Mouse (Mus musculus) C2C12 (cell line): ENCODE measurements around the gene Rrp8. TPM values are rescaled to one million over a fixed set of nuclear protein-coding genes. Genes with fewer than 3 reads are reported as not detected.

Source experiments
- H3K27me3 ChIP-seq: one replicate; pipeline ENCODE4 v1.6.1; 2011; ENCODE audit not compliant: control insufficient read depth, insufficient read depth, insufficient read length
- H3K36me3 ChIP-seq: one replicate; pipeline ENCODE4 v1.6.1; 2011; ENCODE audit not compliant: control insufficient read depth, insufficient read depth
- H3K4me3 ChIP-seq: one replicate; pipeline ENCODE4 v1.5.1; 2011; ENCODE audit warnings: mild to moderate bottlenecking, control low read depth; ENCODE audit not compliant: poor library complexity, insufficient read depth, severe bottlenecking
- H3K79me2 ChIP-seq: one replicate; pipeline ENCODE4 v1.6.1; 2011; ENCODE audit not compliant: control insufficient read depth, insufficient read depth
- H3K79me3 ChIP-seq: one replicate; pipeline ENCODE4 v1.6.1; 2011; ENCODE audit warnings: low read depth, control low read depth
- H3ac ChIP-seq: one replicate; pipeline ENCODE3; 2011; ENCODE audit warnings: low read depth; ENCODE audit not compliant: control insufficient read depth, insufficient read length
- CEBPB ChIP-seq: IDR thresholded peaks from one replicate; pipeline ENCODE4 v1.6.1; 2011; ENCODE audit warnings: low read depth, mild to moderate bottlenecking, control low read depth, moderate library complexity
- CTCF ChIP-seq: IDR thresholded peaks from one replicate; pipeline ENCODE4 v1.5.1; 2011; ENCODE audit not compliant: control insufficient read depth, insufficient read depth, insufficient read length
- FOSL1 ChIP-seq: IDR thresholded peaks from one replicate; pipeline ENCODE4 v1.8.0; 2011; ENCODE audit warnings: mild to moderate bottlenecking, low read length; ENCODE audit not compliant: poor library complexity, insufficient read depth, severe bottlenecking
- MAX ChIP-seq: IDR thresholded peaks from one replicate; pipeline ENCODE4 v1.6.1; 2011; ENCODE audit warnings: mild to moderate bottlenecking, control low read depth
- MYOD1 ChIP-seq: IDR thresholded peaks from one replicate; pipeline ENCODE4 v1.6.1; 2011; ENCODE audit warnings: low read depth; ENCODE audit not compliant: control insufficient read depth, insufficient read length
- MYOG ChIP-seq: IDR thresholded peaks from one replicate; pipeline ENCODE4 v1.6.1; 2011; ENCODE audit not compliant: control insufficient read depth, insufficient read length; ENCODE audit errors: extremely low read depth
- USF1 ChIP-seq: IDR thresholded peaks from one replicate; pipeline ENCODE4 v1.6.1; 2011; ENCODE audit warnings: low read depth, mild to moderate bottlenecking, control low read depth, moderate library complexity
- long read RNA-seq, 2 experiments: library from polyadenylated mRNA; unstranded; transcript quantifications; one replicate each; pipeline ENCODE4 v2.0.0; 2019 to 2020
- polyA plus RNA-seq: library from polyadenylated mRNA; unstranded; fragments of >200 nt; fragmentation: generic; extraction: Trizol; gene quantifications from one replicate; pipeline ENCODE4 v1.2.1, GENCODE M21; 2012; ENCODE audit warnings: missing spikeins

The Rrp8 gene
- polyA plus RNA-seq: 35.8 TPM
- long read RNA-seq, experiment 1, transcript Rrp8-201 (7 exons, 3,053 nt): major isoform, 11 of 18 reads
- long read RNA-seq, experiment 1, partial matches to known transcripts: 3 of 18 reads
- long read RNA-seq, experiment 1, other reads (novel, unspliced or antisense): 4 of 18 reads
- long read RNA-seq, experiment 2, transcript Rrp8-201 (7 exons, 3,053 nt): major isoform, 435 of 484 reads
- long read RNA-seq, experiment 2, partial matches to known transcripts: 8 of 484 reads
- long read RNA-seq, experiment 2, other reads (novel, unspliced or antisense): 39 of 484 reads

- H3K27me3 ChIP-seq: no peaks in the 10 kb centered on the region
- peaks cover 51% of the 10 kb centered on the region for H3K79me3 ChIP-seq
- TF ChIP-seq MYOG: no peak
- H3K79me2 ChIP-seq: peaks cover 85% of the 10 kb centered on the region
- peak within 1 kb of the TSS; percentile 71 for H3K4me3 ChIP-seq
- peaks cover 49% of the 10 kb centered on the region for H3K36me3 ChIP-seq
- H3ac ChIP-seq: peak within 1 kb of the TSS; percentile 95
These were observed at the start of gene Rrp8 for GRCm38 (mm10) chr7:105736911-105737521. Gene Rrp8 (minus strand): TSS chr7:105737385.

DNA sequence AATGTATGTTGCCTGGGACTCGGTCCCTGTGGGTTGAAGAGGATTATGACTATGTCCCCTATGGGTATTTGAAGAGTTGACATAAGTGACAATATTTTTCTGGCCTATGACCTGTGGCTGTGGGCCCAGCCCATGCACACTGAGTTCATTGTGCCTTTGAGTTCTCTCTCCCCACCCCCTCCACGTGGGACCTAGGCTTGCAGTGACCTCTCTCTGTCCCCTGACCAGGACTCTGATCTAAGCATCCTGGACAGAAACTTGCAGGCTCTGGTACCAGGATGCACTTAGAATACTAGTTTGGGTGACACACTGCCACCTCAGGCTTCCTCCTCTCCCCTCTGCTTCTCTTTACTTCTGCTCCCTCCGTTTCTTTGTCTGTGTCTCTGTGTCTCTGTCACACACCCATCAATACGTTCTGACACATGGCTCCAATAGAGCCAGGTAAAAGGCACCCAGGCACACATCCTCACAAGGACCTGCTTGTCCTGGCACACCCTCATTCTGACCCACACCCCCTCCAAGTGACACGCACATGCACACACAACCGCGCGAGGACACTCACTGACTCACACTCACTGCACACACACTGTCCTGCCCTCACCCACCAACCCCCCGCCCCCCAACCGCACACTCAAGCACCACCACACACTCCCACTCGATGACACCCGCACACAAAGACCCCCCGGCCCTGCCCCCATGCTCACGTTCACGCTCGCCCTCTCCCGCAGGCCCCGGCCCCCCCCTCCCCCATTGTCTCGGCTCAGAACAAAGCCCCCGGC lies 49.5 kb upstream of the Rrp8 start:
- no peaks in the 10 kb centered on the region for H3K79me3 ChIP-seq
- no peaks in the 10 kb centered on the region for H3K79me2 ChIP-seq
- no peak overlapping the region for H3K4me3 ChIP-seq
- peaks cover 6% of the 10 kb centered on the region for H3K27me3 ChIP-seq
- no peak overlapping the region for H3ac ChIP-seq
- no peak for TF ChIP-seq FOSL1
- TF ChIP-seq CTCF: no peak
- TF ChIP-seq CEBPB: no peak
- TF ChIP-seq USF1: no peak
- TF ChIP-seq MYOG: no peak
- TF ChIP-seq MAX: no peak
- no peak for TF ChIP-seq MYOD1
- no peaks in the 10 kb centered on the region for H3K36me3 ChIP-seq

DNA sequence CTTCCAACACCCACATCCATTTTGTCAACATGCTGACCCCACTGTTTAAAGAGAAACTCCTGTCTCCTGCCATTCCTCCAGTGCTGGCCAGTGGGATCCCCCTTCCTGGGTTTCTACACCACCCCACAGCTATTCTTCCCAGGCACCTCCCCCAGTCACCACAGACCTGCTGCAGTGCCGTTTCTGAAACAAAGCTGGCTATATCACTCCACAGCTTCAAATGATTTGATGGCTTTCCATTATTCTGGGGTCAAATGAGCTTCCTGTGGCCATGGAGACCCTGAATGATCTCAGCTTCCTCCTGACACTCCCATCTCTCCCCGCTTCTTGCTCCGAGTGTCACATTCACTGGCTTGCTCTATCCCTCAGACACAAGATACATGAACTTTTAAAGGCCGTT lies 47.4 kb upstream of the Rrp8 start:
- H3ac ChIP-seq: no peak overlapping the region
- H3K4me3 ChIP-seq: no peak overlapping the region
- no peaks in the 10 kb centered on the region for H3K79me2 ChIP-seq
- no peaks in the 10 kb centered on the region for H3K36me3 ChIP-seq
- no peak for TF ChIP-seq USF1
- TF ChIP-seq FOSL1: no peak
- TF ChIP-seq CEBPB: no peak
- no peak for TF ChIP-seq MYOD1
- TF ChIP-seq CTCF: no peak
- no peak for TF ChIP-seq MAX
- TF ChIP-seq MYOG: no peak
- no peaks in the 10 kb centered on the region for H3K79me3 ChIP-seq
- H3K27me3 ChIP-seq: peaks cover 6% of the 10 kb centered on the region

DNA sequence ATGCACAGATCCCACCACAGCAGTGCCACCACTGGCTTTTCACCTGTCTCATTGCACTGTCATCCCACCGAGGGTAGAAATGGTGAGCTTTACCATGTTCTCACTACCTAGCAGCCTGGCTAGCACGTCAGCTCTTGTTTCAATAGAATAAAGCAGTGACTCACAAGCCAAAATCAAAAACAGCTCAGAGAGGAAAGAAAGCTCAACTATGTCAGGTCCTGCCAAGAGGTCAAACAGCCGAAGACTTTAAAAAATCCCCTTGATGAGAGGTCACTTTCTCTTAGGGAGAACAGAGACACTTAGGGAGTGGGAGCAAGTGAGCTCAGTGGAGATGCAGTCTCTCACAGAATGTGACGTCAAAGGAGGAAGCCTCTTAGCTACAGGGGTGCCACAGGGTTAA lies 46.7 kb upstream of the Rrp8 start:
- H3K27me3 ChIP-seq: peaks cover 6% of the 10 kb centered on the region
- no peak overlapping the region for H3ac ChIP-seq
- H3K79me2 ChIP-seq: no peaks in the 10 kb centered on the region
- TF ChIP-seq MYOD1 (no peak), CEBPB (no peak), MYOG (no peak), USF1 (no peak), CTCF (no peak), FOSL1 (no peak), MAX (no peak)
- H3K79me3 ChIP-seq: no peaks in the 10 kb centered on the region
- H3K4me3 ChIP-seq: no peak overlapping the region
- no peaks in the 10 kb centered on the region for H3K36me3 ChIP-seq

GRCm38 (mm10) chr7:105778553-105779265 lies 41.5 kb upstream of the Rrp8 start:
- Histone ChIP-seq H3K27me3 (peaks cover 3% of the 10 kb centered on the region), H3K4me3 (no peak overlapping the region), H3ac (no peak overlapping the region), H3K79me3 (no peaks in the 10 kb centered on the region), H3K79me2 (no peaks in the 10 kb centered on the region), H3K36me3 (no peaks in the 10 kb centered on the region)
- TF ChIP-seq FOSL1 (no peak), USF1 (no peak), CEBPB (no peak), MAX (no peak), CTCF (no peak), MYOD1 (no peak), MYOG (no peak)
